Comparison of ENCODE assay signal across 9 mouse cellular contexts in genomic region chr14:18167041-18167440, GRCm38 (mm10).
DNase-seq lines count a peak whose midpoint lies in the region; ATAC-seq lines count a peak whose summit lies in the region.
"Had no signal": no experiment of that assay in that cellular context is flagged by ENCODE, and none has a peak within 500 bp of the region (broad histone marks: within the 10 kb centered on the region; RNA-seq: fewer than 3 reads in every experiment).

No protein-coding gene starts in this region.

- ATAC-seq in heart, embryonic 11.5 days (replicated peaks; ENCODE audit: insufficient number of reproducible peaks, low FRiP score, low TSS enrichment), result no peak

- no peaks in the 10 kb centered on the region for H3K36me3 ChIP-seq in heart, embryonic 11.5 days (ENCODE audit: control insufficient read depth, insufficient read depth, low read length)
- H3K36me3 ChIP-seq: neural tube, embryonic 13.5 days had no signal

- H3K4me3 ChIP-seq in heart, embryonic 11.5 days (ENCODE audit: low read depth, low read length), result no peak overlapping the region
- H3K4me3 ChIP-seq: neural tube, embryonic 13.5 days had no signal

- no peaks in the 10 kb centered on the region for H3K9me3 ChIP-seq in heart, embryonic 11.5 days (replicated peaks; ENCODE audit: control insufficient read depth, low read length)
- H3K9me3 ChIP-seq: neural tube, embryonic 13.5 days had no signal

- H3K27me3 ChIP-seq in heart, embryonic 11.5 days (ENCODE audit: control insufficient read depth, insufficient read depth, low read length), result no peaks in the 10 kb centered on the region
- H3K27me3 ChIP-seq: neural tube, embryonic 13.5 days had no signal

- H3K4me1 ChIP-seq in heart, embryonic 11.5 days (ENCODE audit: control insufficient read depth, insufficient read depth, low read length), result no peaks in the 10 kb centered on the region
- H3K4me1 ChIP-seq: neural tube, embryonic 13.5 days had no signal

- DNase-seq in heart, adult 11 months, result peak; percentile 53
- DNase-seq in testis, postnatal 10 days (ENCODE audit: low spot score), result peak; percentile 47
- no peak for DNase-seq in testis, postnatal 14 days (ENCODE audit: low spot score)
- peak; percentile 56 to 57 for DNase-seq in cerebellum, postnatal 10 days
- peak; percentile 45 to 70 for DNase-seq in kidney, postnatal 36 days
- peak; percentile 32 for DNase-seq in retina, adult 2 months (ENCODE audit: low read depth, low spot score)
- DNase-seq in gastrocnemius, postnatal 4 days (ENCODE audit: low spot score in 2 of 2), result no peak

- H3K4me2 ChIP-seq in heart, embryonic 11.5 days, result no peak overlapping the region
- H3K4me2 ChIP-seq: neural tube, embryonic 13.5 days had no signal

- H3K27ac ChIP-seq in heart, embryonic 11.5 days (ENCODE audit: low read depth, low read length), result no peak overlapping the region
- H3K27ac ChIP-seq: neural tube, embryonic 13.5 days had no signal

- no peak overlapping the region for H3K9ac ChIP-seq in heart, embryonic 11.5 days (ENCODE audit: low read depth, low read length)
- H3K9ac ChIP-seq: neural tube, embryonic 13.5 days had no signal

Comparison
In these comparisons a context has a peak if more than half of its experiments do, and no peak if none do; other contexts are left out.
1. DNase-seq: peak in heart, adult 11 months (single experiment), testis, postnatal 10 days (single experiment), cerebellum, postnatal 10 days (2 of 2), kidney, postnatal 36 days (2 of 2) and retina, adult 2 months (single experiment); none in testis, postnatal 14 days (single experiment) and gastrocnemius, postnatal 4 days (0 of 2).